Mouse (Mus musculus) frontal cortex, postnatal 25 days (tissue): ENCODE data around the gene Npas3.

ENCODE experiments used
- DNase-seq, 2 experiments: peaks; one replicate each; pipeline ENCODE4 v3.0.0; 2022; ENCODE audit warnings: low spot score in 2 of 2

Npas3 gene

DNA sequence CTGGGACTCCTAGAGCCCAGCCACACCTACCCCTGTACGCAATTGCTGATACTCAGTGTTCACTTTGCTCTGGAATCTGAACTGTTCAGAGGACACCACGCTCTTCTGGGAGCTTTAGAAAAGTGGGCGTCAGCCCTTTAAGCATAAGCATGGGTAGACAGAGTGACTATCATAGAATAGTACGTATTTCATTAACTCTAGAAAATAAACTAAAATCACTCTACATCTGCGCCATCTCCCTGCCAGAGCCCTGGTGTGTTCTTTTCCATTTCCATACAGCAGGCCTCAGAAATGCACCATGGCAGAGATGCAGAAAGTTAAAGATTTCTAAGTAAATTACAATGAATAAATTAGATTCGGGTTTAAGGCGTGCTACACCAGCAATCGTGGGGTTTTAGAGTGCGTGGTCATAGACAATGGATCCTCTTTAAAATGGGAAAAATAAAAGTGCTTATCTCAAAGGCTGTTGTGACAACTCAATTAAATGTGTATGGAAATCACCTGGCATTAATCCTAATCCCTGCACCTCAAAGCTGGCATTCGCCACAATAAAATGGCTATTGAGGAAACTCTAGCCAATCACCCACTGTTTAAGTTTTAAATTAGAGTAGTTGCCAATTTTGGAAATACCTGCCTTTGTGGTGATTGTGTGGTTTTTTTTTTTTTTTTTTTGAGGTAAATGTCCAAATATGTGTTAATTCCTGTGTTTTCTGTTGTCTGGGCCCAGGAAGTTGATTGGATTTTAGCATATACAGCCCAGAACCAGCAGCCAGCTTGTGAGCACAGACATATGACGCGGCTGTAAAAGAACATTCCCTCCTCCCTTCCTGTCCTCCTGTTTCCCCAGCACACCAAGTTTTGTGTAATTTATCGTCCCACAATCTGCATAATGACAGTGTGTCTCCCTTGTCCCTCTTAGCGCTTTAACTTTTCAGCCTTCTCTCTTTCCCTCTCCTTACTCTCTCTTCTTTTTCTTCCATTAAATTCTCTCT, 737.7 kb downstream of the Npas3 start:
- no peak for DNase-seq

DNA sequence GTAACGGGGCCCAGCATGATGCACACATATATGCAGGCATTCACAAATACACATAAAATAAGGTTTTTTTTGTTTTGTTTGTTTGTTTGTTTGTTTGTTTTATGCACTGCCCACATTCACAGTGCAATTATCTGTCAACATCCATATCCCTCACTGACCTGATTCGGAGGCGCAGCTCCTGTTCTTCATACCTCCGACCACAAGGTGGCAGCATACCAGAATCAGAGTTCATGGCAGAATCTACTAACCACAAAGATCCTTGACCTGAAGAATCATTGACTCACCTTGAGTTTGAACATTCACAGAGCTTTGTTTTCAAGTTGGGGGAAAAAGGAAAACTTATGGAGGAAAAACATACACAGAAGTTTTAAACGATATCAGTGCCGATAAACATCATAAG, 743.9 kb downstream of the Npas3 start:
- DNase-seq = no peak

DNA sequence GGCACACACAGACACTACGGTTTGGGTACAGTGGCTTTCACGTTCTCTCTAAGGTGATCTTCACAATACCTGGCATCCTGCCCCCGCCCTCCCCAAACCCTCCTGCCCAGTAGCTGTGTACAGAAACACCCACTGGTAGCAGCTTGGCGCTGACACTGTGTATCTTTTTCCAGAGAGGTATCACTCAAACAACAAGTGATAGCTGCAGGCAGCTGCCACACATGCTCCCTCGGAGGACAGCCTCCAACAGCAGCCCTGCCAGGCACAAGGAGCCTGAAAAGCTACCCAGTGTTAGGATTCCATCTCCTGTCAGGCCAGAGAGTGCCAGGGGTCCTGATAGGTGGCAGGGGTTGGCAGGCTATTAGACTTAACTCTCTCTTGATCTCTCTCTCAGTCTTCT, 747.2 kb downstream of the Npas3 start:
- no peak for DNase-seq

DNA sequence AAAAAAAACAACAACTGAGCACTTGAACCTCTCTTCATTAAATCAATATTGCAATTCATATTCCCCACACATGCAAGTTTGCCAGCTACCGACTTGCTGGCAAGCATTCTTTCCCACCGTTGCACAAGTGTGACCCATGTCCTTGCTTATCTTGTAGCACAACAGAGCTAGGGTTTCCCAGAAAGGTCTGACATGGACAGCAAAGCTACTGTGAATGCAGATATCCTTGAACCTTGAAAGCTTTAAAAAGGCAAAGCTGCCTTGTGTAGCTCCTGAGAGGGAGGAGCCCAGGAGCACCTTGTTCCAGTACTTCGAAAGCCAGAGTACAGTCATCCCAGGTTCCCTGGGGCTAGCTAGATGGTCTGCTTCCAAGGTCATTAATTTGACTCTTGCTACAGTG, 748.7 kb downstream of the Npas3 start:
- DNase-seq = no peak

DNA sequence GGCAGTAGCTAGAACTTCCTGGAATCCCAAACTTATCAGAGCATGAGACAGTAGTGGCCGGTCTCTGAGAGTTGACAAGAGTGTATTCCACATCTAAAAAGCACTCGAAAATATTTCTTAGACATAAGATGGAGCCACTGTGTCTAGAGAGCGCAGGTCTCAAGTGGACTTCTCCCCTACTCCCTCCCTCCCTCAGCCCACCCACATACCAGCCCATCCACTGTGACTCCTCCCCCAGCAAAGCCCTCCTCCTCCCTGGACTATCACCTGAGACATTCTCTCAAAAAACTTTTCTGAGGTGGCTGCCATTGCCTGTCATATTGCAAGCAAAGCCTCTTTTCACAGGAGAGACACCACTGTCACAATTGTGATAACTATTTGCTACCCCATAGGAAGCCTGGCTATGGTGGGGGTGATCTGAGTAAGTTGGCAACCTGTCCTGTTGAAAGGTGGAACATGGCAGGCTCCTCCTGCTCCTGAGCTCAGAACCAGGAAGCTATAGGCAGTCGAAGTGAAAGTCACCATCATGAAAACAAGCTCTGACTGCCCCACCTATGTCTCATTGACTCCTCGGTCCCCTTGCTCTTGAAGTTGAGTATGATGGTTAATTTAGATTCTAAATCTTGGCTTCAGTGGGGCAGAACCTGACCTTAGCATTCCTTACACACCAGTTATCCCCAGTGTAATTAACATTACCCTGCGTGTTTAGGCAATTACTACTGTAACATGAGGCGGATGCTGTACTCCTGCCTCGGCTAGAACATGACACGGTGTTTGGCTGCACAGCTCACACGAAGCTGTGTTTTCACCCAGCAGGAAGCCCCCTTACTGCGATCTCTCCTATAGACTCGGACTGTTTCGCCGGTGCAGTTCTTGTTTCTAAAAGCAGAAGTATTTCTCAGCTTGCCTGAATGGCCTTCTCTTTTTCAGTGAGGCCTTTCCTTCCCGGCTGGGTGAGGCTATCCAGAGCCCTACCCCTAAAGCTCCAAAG, 751.5 kb downstream of the Npas3 start:
- DNase-seq = no peak

DNA sequence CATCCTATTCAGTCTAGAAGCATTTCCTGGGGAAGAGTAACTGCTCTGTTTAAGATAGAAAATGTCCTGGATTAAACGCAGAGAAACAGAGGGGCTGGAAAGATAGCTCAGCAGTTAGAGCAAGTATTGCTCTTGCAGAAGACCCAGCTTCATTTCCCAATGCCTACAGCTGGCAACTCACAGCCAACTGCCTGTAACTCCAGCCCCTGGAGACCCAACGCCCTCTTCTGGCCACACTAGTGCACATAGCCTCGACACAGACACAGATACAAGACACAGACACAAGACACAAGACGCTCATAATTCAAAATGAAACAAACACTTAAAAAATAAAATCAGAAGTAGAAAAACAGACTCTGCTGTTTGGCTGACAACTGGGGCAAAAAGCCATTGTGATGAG, 754.0 kb downstream of the Npas3 start:
- no peak for DNase-seq

DNA sequence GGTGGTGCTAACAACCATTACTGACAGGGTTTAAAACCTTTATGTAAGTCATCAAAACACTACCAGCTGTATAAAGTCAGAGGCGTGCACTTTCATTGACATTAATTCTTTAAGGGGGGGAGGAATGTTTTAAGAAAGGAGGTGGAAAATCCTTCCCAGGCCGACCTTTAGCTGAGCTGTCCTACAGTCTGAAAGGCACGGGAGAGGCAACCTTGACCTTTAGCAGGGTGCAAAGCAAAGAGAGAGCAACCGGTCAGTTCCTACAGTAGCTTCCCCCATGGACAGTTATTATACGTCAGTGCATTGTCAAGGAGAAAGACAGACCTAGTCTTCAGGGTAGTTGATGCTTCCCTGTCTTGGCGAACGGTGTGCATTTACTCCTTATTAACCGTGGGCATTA, 756.1 kb downstream of the Npas3 start:
- no peak for DNase-seq

DNA sequence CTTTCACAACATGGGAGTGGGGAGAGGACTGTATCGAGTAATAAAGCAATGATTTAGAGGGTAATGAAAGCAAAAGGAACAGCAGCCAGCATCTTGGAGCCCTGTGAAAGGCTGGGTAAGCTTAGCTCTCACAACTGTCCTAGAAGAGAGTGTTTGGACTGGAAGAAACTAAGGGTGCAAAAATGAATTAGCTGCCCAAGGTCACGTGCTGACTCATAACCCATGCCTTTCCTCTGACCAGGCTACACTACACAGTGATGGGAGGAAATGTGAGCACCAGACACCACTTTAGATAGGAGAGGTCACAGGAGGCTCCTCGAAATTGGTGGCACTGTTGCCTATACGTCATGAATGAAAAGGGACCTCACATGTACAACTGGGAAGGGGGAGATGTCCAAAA, 757.1 kb downstream of the Npas3 start:
- no peak for DNase-seq

DNA sequence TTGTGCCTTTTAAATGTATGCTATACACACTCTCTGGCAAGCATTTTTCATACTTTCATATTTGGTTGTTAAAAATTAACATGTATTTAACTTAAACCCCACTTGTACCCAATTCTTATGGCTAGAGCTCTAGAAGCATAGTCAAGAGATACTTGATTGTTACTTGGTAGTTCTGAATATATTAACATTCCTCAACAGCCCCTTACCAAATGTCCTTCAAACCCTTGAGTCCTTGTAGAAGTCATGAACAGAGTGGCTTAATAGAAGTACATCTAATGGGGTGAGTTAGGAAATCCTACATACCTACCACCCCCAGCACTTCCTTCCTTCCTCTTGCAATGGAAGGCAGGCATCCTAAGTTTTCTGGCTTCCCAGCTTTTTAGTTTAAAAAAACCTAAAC, 766.8 kb downstream of the Npas3 start:
- no peak for DNase-seq

DNA sequence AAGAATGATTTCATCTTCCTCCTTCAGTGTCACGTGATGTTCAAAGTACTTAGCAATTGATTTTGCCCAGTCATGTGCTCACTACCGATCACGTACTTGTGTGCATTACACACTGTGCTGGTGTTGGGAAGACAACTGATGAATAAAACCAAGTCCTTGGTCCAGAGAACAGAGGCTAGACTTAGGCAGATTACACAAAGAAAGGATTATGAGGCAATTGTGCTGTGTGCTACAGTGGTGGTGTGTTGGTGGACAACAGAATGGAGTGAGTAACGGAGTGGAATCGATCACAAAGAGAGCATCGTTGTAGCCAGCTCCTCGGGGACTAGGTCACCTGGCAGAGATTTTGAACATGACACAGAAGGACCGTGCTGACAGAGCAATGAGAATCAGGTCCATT, 769.5 kb downstream of the Npas3 start:
- no peak for DNase-seq

DNA sequence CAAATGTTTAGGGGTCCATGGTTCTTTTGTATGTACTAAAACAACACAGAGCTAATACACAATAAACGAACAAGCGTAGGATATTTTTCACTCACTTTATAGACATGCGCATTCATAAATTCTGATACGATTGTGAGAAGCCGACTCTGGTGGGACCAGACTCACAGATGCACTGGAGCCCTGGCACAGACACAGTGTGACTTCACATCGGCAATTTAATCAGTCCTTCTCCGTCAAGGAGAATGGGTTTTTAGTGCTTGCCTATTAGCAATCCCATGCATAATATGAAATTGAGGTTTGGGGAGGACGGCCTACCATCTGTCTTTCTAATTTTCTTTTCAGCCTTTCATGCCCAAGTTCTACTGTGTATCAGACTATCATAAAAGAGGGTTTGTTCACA, 771.5 kb downstream of the Npas3 start:
- no peak for DNase-seq

DNA sequence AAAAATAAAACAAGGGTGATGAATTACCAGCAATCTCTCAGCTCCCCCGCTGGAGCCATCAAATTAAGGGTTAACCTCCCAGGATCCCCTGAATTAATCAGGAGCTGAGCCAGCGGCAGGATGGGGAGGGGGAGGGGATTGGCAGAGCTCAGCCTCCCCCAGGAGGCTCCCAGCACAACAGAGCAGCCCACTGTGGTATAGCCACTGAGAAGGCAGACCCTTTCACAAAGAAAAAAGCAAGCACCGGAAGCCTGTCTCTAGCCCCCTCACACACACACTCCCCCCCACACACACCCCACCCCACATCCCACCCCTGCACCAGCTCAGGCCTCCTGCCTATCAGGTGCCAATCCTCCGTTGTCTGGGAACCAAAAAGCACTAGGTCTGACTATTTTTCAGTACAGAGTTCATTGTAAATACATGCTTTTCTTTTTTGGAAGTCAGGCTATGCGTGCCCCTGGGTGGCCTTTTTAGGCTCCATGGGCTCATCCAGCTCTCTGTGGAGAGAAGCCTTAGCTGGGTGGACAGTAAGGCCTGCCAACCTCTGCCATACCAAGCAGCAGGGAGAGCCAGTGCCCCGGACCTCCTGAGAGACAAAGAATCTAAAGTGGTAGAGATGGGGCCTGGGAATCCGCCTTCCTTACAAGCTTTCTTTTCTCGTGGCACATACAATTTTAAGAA, 786.3 kb downstream of the Npas3 start:
- no peak for DNase-seq

DNA sequence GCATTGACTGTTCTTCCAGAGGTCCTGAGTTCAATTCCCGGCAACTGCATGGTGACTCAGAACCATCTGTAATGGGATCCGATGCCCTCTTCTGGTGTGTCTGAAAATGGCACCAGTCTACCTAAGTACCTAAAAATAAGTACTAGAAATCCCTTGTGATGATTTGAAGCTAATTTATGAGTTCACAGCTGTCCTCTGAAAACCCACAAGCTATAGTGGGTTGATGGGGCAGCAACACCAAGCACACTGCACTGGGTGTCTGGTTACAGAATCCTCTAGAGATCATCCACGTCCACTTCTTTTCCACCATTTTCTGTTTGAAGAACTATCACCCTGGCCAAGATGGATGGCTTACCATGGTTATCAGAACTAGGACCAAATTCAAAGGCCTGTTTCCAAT, 789.1 kb downstream of the Npas3 start:
- DNase-seq = no peak

DNA sequence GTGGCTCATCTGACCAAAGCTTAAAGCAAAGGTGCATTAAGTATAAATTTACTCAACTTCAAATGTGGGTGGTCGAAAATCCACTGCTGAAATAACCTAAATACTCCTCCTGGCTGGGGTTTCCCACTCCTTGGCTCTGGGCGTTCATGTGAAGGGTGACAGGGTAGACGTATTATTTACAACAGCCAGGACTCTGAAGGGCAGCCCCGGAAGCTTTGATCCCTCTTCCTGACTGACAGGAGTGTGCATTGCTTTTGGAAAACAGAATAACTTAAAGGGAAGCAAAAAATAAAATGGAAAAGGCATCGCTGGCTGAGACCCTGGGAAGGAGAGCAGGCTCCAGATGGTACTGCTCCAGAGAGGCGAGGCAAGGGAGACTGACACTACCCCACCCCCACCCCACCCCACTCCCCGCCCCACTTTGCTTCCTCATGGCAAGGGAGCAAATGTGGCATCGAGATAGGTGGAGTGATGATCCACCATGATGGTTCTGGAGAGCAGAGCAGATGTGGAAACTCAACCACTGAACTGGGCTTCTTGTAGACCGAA, 794.6 kb downstream of the Npas3 start:
- no peak for DNase-seq

DNA sequence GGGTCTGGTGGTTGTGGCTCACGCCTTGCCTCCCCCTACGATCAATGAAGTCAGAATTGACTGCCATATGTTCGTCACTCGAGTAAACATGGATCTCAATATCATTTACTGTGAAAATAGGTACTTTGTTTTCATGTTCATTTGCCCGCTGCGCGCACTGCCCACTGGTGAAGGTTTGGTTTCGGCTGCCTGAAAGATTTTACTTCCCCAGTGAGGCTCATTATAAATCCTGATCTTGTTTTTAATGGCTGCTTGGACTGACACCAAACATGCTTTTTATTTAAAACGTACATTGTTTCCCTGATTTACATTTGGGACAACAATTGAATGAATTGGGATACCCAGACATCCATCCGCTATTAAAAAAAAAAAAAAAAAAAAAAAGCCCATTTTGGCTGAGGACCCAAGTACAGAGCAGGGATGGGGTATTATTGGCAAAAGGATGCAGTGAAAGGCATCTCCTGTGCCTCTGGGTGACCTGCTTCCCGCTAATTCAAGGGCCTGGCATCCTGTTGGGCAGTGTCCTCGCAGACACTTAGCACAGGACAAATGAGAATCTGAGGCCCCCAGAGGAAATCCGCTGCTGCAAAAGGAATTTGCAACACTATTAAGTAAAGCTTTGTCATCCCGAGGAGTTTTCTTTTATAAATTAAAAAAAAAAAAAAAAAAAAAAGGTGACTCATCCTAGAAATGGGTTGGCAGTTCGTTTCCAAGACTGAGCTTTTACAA, 796.3 kb downstream of the Npas3 start:
- no peak for DNase-seq

DNA sequence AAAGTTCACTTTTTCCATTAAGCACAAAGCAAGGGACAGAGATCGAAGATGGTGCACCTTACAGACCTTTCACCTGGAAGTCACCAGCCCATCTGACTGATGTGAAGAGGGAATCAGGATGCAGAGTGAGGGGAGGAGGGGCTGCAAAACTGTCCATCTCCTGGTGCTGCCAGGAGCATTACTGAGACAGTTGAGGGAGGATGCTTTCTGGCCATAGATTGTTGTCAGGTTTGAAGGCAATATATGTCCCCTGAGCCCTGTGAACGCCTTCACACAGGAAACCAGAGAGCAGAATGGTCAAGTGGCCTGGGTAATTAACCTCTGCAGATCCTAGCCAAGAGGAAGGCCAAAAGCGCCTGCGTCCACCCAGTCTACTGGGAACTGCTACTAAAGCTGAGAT, 796.9 kb downstream of the Npas3 start:
- no peak for DNase-seq

DNA sequence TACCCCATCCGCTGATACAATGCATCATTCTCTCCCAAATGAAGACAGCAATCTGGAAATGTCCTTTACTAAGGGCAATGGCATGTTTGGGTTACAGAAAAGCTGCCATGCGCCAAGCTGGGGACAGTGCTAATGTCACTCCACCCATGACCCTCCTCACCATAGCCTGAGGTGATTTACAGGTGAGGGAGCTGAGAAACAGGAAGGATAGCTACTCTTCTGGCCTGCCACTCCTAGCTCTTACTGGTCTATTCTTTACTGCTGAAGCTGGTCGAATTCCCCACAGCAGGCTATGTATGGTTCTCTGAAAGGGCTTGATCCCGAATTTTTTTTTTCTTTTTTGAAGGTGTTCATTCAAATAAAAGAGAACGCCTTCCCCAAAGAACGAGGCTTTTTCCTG, 798.3 kb downstream of the Npas3 start:
- no peak for DNase-seq

DNA sequence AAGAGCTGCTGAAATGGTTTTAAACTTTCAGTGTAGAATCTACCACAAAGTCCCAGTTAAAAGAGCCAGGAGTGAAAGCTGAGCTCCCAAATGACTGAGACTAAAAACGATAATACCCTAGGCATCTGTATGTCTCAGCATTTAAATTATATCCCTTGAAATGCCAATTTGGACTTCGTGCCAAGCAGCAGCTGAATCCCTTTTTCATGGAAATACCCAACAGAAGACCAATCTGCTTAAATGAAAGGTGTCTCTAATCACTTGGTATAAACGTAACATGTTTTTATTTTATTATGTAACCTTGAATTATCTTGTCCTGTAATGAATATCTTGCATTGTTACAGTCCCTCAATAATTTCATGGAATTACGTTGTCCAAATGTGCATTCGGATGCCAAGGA, 799.6 kb downstream of the Npas3 start:
- no peak for DNase-seq

DNA sequence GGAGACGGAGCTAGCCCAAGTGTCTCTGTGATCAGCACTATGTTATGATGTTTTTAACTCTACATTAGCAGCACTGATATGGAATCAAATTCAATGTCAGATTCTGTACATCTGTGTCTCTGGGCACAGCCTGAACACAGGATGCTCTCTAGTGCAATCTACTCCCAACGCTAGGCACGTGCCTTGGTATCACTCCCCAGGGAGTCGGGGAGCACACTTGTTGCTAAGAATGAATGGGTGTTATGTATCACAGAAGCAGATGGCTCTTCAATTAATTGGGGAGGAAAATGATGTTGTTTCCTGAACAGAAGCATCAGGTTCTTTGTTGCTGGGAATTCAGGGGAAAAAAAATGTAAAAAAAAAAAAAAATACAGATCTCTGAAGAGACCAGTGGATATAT, 801.4 kb downstream of the Npas3 start:
- DNase-seq = no peak

DNA sequence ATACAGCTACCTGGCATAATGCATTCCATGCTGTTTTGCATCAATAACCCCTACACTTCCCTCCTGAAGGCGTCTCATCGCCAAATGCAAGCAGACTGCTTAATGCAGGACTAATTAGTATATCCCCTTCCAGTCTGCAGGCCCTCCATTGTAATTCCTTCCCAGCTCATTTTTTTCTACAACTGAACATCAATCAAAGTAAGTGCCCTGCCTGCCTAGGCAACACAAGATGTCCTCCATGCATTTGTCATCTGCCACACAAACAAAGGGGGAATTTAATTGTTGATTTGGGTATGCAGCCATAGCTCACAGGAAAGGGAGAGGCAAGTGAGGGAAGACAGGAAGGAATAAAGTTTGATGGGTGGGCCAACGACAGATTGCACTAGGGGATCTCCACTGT, 804.5 kb downstream of the Npas3 start:
- no peak for DNase-seq

DNA sequence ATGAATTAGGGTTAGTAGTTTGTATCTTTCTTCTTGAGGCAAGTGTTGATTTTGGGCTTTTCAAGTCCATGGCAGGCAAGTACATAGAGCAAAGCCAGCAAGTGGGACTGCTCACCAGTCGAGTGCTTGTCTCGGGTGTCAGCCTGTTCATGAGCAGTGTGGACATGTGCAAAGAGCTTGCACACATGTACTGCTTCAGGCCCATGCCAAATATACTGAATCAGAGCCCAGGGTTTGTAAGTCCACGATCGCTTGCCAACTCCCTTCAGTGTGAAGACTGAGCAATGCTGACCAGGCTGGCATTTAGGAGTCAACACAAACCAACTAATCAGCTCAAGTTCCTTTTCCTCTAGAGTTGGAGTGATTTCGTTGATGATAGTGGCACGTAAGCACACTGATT, 805.1 kb downstream of the Npas3 start:
- no peak for DNase-seq
